Mouse (Mus musculus) ES-Bruce4 (cell line): Measurements from ENCODE around the gene Ptch1.

Experiments
- CTCF ChIP-seq: IDR thresholded peaks from one replicate; pipeline ENCODE4 v1.8.1; 2011; ENCODE audit warnings: low read depth, low read length
- POLR2A ChIP-seq: IDR thresholded peaks from one replicate; pipeline ENCODE4 v1.8.1; 2011; ENCODE audit warnings: low read length; ENCODE audit not compliant: insufficient read depth

GRCm38 (mm10) chr13:63613201-63613600, 39.8 kb upstream of the Ptch1 start:
- no peak for TF ChIP-seq CTCF
- no peak for TF ChIP-seq POLR2A
